Mouse (Mus musculus) limb, embryonic 13.5 days (tissue): Measurements from ENCODE around the gene Car12. TPM values are rescaled to one million over a fixed set of nuclear protein-coding genes. Genes with fewer than 3 reads are reported as not detected.
"Not testable (repeated sequence)": the region's sequence is repeated elsewhere in the genome, so short reads cannot be mapped to it uniquely, and the experiment has no call there.

Source experiments
- ATAC-seq: fragments of 200-750 bp; cut with Nextera tagmentation; 2 replicates; pipeline ENCODE4 v1.8.0; 2017; ENCODE audit warnings: low read depth, moderate number of reproducible peaks, moderate TSS enrichment; ENCODE audit not compliant: low FRiP score
- H3K27ac ChIP-seq: fragments of 300-500 bp; sonication (generic); 2 replicates; pipeline ENCODE4 v1.5.1; 2015; ENCODE audit warnings: inconsistent platforms, mild to moderate bottlenecking, moderate library complexity
- H3K27me3 ChIP-seq: fragments of 300-500 bp; sonication (generic); 2 replicates; pipeline ENCODE4 v1.6.1; 2015; ENCODE audit warnings: mild to moderate bottlenecking, inconsistent platforms
- H3K36me3 ChIP-seq: fragments of 300-500 bp; sonication (generic); 2 replicates; pipeline ENCODE4 v1.6.1; 2015; ENCODE audit warnings: inconsistent platforms, mild to moderate bottlenecking, moderate library complexity
- H3K4me1 ChIP-seq: fragments of 300-500 bp; sonication (generic); 2 replicates; pipeline ENCODE4 v1.6.1; 2015; ENCODE audit warnings: inconsistent platforms
- H3K4me2 ChIP-seq: fragments of 300-500 bp; sonication (generic); replicated peaks from 2 replicates; pipeline ENCODE4 v1.6.1; 2015; ENCODE audit warnings: inconsistent platforms, mild to moderate bottlenecking, moderate library complexity
- H3K4me3 ChIP-seq: fragments of 300-500 bp; sonication (generic); 2 replicates; pipeline ENCODE4 v1.5.1; 2015; ENCODE audit warnings: moderate library complexity, mild to moderate bottlenecking, inconsistent platforms
- H3K9ac ChIP-seq: fragments of 300-500 bp; sonication (generic); 2 replicates; pipeline ENCODE4 v1.6.1; 2015; ENCODE audit warnings: mild to moderate bottlenecking, inconsistent platforms
- H3K9me3 ChIP-seq: fragments of 300-500 bp; sonication (generic); 2 replicates; pipeline ENCODE4 v1.6.1; 2016; ENCODE audit warnings: inconsistent platforms
- WGBS: fragments of 180-500 bp; shearing (Covaris S2); methylation state at CpG from one replicate; pipeline ENCODE4 v1.1.7; 2015; 5-methylcytosine and 5-hydroxymethylcytosine counted together
- polyA plus RNA-seq: library from polyadenylated mRNA; unstranded; fragments of >200 nt; fragmentation: Nextera tagmentation; extraction: Ambion mirVana; gene quantifications from 2 replicates; pipeline ENCODE4 v1.2.1, GENCODE M21; 2015

Car12 gene
- polyA plus RNA-seq, 1 experiment from 2014 or later, result 21.9 TPM

DNA sequence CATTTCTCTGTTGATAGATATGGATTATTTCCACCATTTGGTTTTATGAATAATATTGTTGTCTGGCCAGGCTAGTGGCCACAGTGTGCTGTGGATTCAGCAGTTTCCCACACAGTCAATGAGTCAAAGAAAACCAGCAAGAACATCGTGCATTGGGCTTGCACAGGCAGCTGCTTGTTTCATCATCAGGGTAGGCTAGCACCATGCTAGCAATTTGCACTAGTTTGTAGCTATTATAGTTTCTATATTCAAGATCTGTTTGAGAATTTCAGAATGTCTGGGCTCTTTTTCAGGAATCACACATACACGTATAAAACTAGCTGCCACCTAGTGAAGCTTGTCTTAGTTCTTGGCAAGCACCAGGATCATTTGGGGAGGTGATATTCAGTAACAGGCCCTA lies 21.6 kb downstream of the Car12 start:
- no peak overlapping the region for H3K4me3 ChIP-seq
- H3K4me2 ChIP-seq, result no peak overlapping the region
- no peak for ATAC-seq
- WGBS, result 84% methylated on average over 2 of the region's 2 CpGs
- H3K27ac ChIP-seq, result no peak overlapping the region
- no peaks in the 10 kb centered on the region for H3K9me3 ChIP-seq
- H3K36me3 ChIP-seq, result no peaks in the 10 kb centered on the region
- H3K4me1 ChIP-seq, result peaks cover 21% of the 10 kb centered on the region
- H3K27me3 ChIP-seq, result no peaks in the 10 kb centered on the region
- no peak overlapping the region for H3K9ac ChIP-seq

DNA sequence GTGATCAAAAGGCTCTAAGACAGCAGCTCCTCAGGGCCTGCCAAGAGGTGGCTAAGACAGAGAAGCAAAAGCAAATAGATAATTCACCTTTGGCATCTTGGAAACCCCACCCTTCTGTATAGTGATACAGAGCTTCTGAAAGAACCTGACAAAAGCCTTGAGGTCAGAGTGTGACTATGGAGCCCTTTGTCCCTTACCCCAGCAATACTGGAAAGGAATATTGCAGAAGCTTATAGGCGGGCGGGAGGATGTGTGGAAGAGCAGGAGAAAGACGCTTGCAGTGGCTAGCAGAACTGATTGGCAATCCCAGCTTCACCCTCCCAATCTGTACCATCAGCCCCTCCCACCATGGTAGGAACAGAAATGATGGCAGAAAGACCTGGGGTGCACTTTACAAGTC lies 22.5 kb downstream of the Car12 start:
- Histone ChIP-seq H3K4me3 (no peak overlapping the region), H3K4me2 (no peak overlapping the region), H3K9ac (no peak overlapping the region), H3K27ac (no peak overlapping the region), H3K9me3 (no peaks in the 10 kb centered on the region), H3K36me3 (no peaks in the 10 kb centered on the region), H3K27me3 (no peaks in the 10 kb centered on the region), H3K4me1 (peaks cover 21% of the 10 kb centered on the region)
- no peak for ATAC-seq
- 85% methylated on average over 3 of the region's 3 CpGs for WGBS

DNA sequence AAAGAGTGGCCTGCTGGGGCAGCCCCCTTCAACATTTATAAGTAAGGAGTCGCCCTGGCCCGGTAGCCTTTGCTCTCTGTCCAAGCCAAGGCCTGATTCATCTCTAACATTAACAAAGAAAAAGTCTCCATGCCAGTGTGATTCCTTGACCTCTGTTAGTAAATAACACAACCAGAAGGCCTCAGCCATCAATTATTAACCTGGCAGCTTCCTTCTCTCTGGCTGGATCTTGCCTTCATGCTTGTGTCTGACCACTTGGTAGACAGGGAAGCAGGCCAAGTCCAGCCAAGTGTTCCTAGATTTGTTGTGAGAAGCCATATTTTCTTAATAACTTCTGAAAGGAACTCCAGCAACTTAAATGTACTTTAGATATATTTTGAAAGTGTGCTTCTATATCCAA lies 23.1 kb downstream of the Car12 start:
- H3K36me3 ChIP-seq, result no peaks in the 10 kb centered on the region
- H3K4me1 ChIP-seq, result peaks cover 21% of the 10 kb centered on the region
- H3K9ac ChIP-seq, result no peak overlapping the region
- H3K9me3 ChIP-seq, result no peaks in the 10 kb centered on the region
- no peak overlapping the region for H3K4me2 ChIP-seq
- no peaks in the 10 kb centered on the region for H3K27me3 ChIP-seq
- no peak overlapping the region for H3K4me3 ChIP-seq
- 90% methylated on average over 2 of the region's 2 CpGs for WGBS
- no peak overlapping the region for H3K27ac ChIP-seq
- ATAC-seq, result no peak

DNA sequence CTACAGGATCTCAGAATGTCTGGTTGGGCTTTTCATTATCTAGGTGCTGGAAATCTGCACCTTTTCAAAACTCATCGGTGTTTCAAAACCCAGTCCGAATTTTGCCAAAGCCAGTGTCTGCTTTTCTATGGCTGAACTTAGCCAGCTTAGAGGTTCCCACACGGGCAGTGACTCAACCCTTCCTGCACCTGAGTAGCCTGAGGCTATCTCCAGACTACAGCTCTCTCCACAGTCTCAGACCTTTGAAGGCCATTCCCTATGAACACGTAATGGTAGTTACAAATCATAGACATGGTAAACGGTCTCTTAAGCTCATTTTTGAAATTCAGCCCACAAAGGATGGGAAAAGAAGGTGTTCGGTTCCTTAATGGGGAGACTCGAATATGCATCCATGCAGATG lies 26.0 kb downstream of the Car12 start:
- H3K4me3 ChIP-seq, result no peak overlapping the region
- peaks cover 20% of the 10 kb centered on the region for H3K4me1 ChIP-seq
- WGBS, result 66% methylated on average over 7 of the region's 7 CpGs

DNA sequence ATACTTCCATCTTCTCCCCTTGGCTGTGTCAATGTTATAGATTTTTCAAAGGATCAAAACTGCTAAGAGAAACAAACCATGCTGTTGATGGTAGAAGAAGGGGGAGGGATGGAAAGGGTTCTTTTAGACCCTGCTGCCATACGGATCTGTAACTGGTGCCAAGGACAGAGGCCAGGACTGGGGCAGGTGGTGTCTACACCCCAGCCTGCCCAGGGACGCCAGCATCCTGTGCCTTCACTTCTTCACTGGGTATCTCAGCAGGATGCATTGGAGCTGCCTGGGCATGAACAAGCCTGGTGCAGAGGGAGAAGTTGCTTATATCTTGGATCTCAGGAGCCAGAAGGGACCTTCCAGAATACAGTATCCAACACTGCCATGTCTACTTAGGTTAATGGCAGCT lies 31.0 kb downstream of the Car12 start:
- ATAC-seq, result no peak
- Histone ChIP-seq H3K36me3 (peaks cover 6% of the 10 kb centered on the region; the same call in 1 of the 2 replicates), H3K9me3 (no peaks in the 10 kb centered on the region), H3K27me3 (no peaks in the 10 kb centered on the region), H3K4me3 (no peak overlapping the region), H3K4me1 (peaks cover 17% of the 10 kb centered on the region), H3K9ac (no peak overlapping the region), H3K4me2 (no peak overlapping the region), H3K27ac (no peak overlapping the region)
- WGBS, result 86% methylated on average over 2 of the region's 2 CpGs

More for the DNA sequence above, 26.0 kb downstream of the Car12 start:
- no peak for ATAC-seq
- Histone ChIP-seq H3K27ac (no peak overlapping the region), H3K9me3 (no peaks in the 10 kb centered on the region), H3K27me3 (no peaks in the 10 kb centered on the region), H3K9ac (no peak overlapping the region), H3K36me3 (no peaks in the 10 kb centered on the region), H3K4me2 (no peak overlapping the region)

DNA sequence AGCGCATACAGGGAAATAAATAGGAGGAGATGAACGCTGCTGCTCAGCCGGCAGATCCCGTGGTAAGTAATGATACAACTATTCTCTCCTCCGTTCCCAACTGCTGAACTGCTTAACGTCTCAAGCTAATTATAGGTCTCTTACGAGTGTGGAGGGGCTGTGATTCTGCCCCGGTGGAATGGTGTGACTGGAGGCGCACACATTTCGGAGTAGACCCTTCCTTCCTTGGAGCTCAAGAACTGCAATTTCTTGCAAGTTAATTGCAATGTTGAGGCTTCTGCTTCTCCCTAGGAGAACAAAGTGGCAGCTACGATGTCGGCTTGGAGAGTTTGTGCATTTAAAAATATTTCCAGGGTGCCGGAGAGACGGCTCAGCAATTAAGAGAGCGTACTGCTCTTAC lies 34.9 kb downstream of the Car12 start:
- H3K4me3 ChIP-seq, result no peak overlapping the region
- no peaks in the 10 kb centered on the region for H3K27me3 ChIP-seq
- no peak overlapping the region for H3K27ac ChIP-seq
- H3K9ac ChIP-seq, result no peak overlapping the region
- no peak for ATAC-seq
- 74% methylated on average over 15 of the region's 15 CpGs for whole genome bisulfite sequencing
- no peak overlapping the region for H3K4me2 ChIP-seq
- H3K4me1 ChIP-seq, result no peaks in the 10 kb centered on the region
- H3K9me3 ChIP-seq, result no peaks in the 10 kb centered on the region
- peaks cover 8% of the 10 kb centered on the region for H3K36me3 ChIP-seq

DNA sequence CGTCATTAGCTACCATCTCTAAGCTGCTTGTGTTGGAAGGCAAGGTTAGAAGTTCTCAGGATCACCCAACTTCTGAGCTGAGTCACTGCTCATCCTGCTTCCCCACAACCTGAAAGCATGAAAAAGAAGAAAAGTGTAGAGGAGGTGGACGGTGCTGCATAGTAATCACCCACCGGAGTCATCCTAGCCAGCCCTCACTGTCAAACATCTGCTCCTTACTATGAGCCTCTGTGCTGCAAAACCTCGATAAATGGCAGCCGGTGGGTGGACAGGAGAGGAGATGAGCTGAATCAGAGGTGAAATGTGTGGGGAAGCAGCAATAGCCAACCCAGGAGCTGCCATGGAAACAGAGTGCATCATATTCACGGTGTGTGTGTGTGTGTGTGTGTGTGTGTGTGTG lies 39.4 kb downstream of the Car12 start:
- 79% methylated on average over 6 of the region's 6 CpGs for WGBS
- Histone ChIP-seq H3K9ac (no peak overlapping the region), H3K27me3 (no peaks in the 10 kb centered on the region), H3K9me3 (no peaks in the 10 kb centered on the region), H3K4me3 (no peak overlapping the region), H3K36me3 (peaks cover 7% of the 10 kb centered on the region), H3K4me2 (no peak overlapping the region), H3K27ac (no peak overlapping the region), H3K4me1 (no peaks in the 10 kb centered on the region)
- no peak for ATAC-seq

DNA sequence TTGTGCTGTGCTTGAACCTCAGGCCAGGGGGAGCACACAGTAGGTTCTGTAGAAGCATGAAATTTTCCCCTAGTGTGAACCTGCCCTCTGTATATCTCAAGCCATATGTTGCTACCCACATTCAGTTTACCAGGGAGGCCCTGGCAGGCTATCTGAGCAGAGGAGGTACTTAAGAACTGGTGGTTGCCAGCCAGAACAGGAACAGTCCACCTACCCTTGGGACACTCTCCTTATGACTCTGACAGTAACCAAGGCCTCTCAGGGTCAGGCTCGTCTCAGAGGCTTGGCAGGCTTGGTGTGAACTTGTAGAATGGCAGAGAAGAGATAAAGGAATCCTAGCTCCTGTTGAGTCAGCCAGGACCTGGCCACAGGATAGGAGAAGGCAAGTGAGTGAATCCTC lies 47.5 kb downstream of the Car12 start:
- no peak overlapping the region for H3K4me2 ChIP-seq
- no peak overlapping the region for H3K27ac ChIP-seq
- no peaks in the 10 kb centered on the region for H3K9me3 ChIP-seq
- ATAC-seq, result no peak
- WGBS, result 77% methylated on average over 1 of the region's 1 CpGs
- peaks cover 5% of the 10 kb centered on the region; the same call in 1 of the 2 replicates for H3K36me3 ChIP-seq
- no peak overlapping the region for H3K9ac ChIP-seq
- H3K4me1 ChIP-seq, result no peaks in the 10 kb centered on the region
- H3K27me3 ChIP-seq, result no peaks in the 10 kb centered on the region
- H3K4me3 ChIP-seq, result no peak overlapping the region

DNA sequence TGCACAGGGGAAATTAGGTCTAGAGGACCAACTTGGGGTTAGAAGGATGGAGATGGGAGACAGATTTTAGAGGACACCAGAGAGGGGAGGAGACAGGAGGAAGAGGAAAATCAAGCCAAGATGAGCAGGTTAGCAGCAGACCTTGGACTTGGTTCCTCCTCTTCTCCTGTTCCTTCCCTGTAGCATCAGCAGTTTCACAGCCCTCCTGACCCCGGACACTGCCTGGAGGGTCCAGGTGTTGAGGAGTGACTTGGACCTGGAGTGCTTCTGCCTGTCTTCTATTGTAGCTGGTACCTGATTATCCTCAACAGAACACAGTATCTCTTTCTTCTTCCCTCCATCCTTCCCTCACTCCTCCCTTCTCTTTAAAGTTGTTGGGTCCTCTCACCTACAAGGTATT lies 55.2 kb downstream of the Car12 start:
- Histone ChIP-seq H3K9me3 (no peaks in the 10 kb centered on the region), H3K9ac (no peak overlapping the region), H3K4me3 (no peak overlapping the region), H3K27me3 (no peaks in the 10 kb centered on the region), H3K36me3 (peaks cover 5% of the 10 kb centered on the region; the same call in 1 of the 2 replicates), H3K27ac (no peak overlapping the region), H3K4me1 (no peaks in the 10 kb centered on the region), H3K4me2 (no peak overlapping the region)
- ATAC-seq, result no peak
- WGBS, result 83% methylated on average over 1 of the region's 1 CpGs

DNA sequence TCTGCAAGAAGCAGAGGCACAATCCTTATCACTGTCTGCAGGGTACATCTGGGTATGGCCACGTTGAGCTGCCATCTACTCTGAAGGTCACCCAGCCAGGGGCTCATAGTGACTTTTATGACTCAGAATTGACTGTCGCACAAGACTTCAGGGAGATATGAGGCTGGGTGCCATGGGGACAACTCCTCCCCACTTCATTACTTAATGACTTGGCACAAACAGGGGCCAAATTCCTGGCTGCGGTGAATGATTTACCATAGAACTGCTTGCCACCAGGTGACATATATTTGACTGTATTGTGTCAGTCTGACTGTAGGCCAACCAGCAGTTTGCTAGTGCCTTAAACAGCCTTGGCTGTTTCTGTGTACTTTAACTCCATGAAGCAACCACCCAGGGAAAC lies 55.8 kb downstream of the Car12 start:
- Histone ChIP-seq H3K4me2 (no peak overlapping the region), H3K4me1 (no peaks in the 10 kb centered on the region), H3K9ac (no peak overlapping the region), H3K36me3 (peaks cover 4% of the 10 kb centered on the region; the same call in 1 of the 2 replicates), H3K27me3 (no peaks in the 10 kb centered on the region), H3K9me3 (no peaks in the 10 kb centered on the region), H3K27ac (no peak overlapping the region), H3K4me3 (no peak overlapping the region)
- 67% methylated on average over 3 of the region's 3 CpGs for WGBS
- no peak for ATAC-seq

DNA sequence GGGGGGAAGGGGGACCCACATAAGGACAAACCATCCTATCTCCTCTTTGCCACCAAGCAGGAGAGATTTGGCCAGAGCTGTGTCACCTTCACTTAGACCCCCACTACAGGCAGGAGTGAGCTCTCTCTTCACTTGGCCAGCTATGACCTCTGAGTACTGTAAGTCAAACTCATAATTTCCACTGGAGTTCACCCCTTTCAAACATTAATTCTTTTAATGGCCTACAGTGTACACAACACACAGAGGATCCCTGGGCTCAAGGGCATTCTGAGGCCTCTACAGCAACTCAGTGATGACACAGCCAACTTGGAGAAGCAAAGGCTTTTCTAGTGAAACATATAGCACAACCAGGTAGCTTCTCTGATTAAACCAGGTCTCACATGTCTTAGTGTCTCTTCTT lies 57.2 kb downstream of the Car12 start:
- no peak overlapping the region for H3K4me3 ChIP-seq
- no peak overlapping the region for H3K4me2 ChIP-seq
- H3K27me3 ChIP-seq, result no peaks in the 10 kb centered on the region
- H3K9ac ChIP-seq, result no peak overlapping the region
- no peaks in the 10 kb centered on the region for H3K9me3 ChIP-seq
- no peak overlapping the region for H3K27ac ChIP-seq
- no peak for ATAC-seq
- no peaks in the 10 kb centered on the region for H3K4me1 ChIP-seq
- no peaks in the 10 kb centered on the region for H3K36me3 ChIP-seq

DNA sequence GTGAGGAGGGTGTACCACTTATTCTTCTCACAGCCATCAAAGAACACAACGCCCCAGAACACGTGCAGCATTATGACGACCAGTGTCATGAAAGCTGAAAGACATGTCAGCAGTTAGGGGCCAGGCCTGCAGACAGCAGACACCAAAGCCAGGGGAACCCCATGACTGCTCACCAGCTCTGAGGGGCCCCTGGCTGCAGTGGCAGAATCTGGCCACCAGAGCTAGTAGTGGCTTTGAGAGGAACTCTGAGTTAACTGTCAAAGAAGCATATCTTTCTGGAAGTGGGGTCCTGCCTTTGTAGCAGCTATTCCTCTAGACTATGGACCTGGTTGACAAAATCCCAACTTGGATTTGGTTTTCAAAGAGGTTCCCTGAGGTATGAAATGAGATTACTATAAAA lies 71.1 kb downstream of the Car12 start:
- H3K9me3 ChIP-seq, H3K4me1 ChIP-seq, H3K4me3 ChIP-seq, H3K4me2 ChIP-seq, ATAC-seq, H3K27me3 ChIP-seq, H3K36me3 ChIP-seq, H3K9ac ChIP-seq, H3K27ac ChIP-seq: not testable (repeated sequence)
- 86% methylated on average over 2 of the region's 3 CpGs for WGBS

DNA sequence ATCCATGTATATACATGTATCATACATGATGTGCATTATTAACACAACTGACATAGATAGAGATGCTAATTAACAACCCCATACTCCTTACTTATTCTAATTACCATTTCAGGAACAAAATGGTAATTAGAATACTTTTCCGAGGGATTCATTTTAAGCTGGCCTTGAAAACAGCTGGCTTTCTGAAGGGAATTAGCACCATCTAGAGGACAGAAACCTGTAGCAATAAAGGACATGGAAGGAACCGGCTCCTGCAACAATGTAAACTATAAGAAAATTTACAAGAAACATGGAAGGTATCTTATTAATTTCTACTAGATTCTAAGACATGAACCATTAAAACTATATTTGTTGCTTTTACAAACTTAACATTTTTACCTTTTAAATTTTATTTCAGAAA lies 74.3 kb downstream of the Car12 start:
- H3K27ac ChIP-seq, result no peak overlapping the region
- no peaks in the 10 kb centered on the region for H3K4me1 ChIP-seq
- no peaks in the 10 kb centered on the region for H3K9me3 ChIP-seq
- no peak overlapping the region for H3K9ac ChIP-seq
- no peaks in the 10 kb centered on the region for H3K27me3 ChIP-seq
- 6% methylated on average over 2 of the region's 2 CpGs for WGBS
- no peak overlapping the region for H3K4me2 ChIP-seq
- H3K4me3 ChIP-seq, result no peak overlapping the region
- ATAC-seq, result no peak
- peaks cover 14% of the 10 kb centered on the region for H3K36me3 ChIP-seq
